Mouse (Mus musculus) C2C12 (cell line): Measurements from ENCODE around the gene B230104I21Rik.

Source experiments
- CEBPB ChIP-seq: IDR thresholded peaks from one replicate; pipeline ENCODE4 v1.6.1; 2011; ENCODE audit warnings: low read depth, mild to moderate bottlenecking, control low read depth, moderate library complexity
- CTCF ChIP-seq: IDR thresholded peaks from one replicate; pipeline ENCODE4 v1.5.1; 2011; ENCODE audit not compliant: control insufficient read depth, insufficient read depth, insufficient read length
- FOSL1 ChIP-seq: IDR thresholded peaks from one replicate; pipeline ENCODE4 v1.8.0; 2011; ENCODE audit warnings: mild to moderate bottlenecking, low read length; ENCODE audit not compliant: poor library complexity, insufficient read depth, severe bottlenecking
- MAX ChIP-seq: IDR thresholded peaks from one replicate; pipeline ENCODE4 v1.6.1; 2011; ENCODE audit warnings: mild to moderate bottlenecking, control low read depth
- MYOD1 ChIP-seq: IDR thresholded peaks from one replicate; pipeline ENCODE4 v1.6.1; 2011; ENCODE audit warnings: low read depth; ENCODE audit not compliant: control insufficient read depth, insufficient read length
- USF1 ChIP-seq: IDR thresholded peaks from one replicate; pipeline ENCODE4 v1.6.1; 2011; ENCODE audit warnings: low read depth, mild to moderate bottlenecking, control low read depth, moderate library complexity

- TF ChIP-seq CTCF (no peak), USF1 (no peak), CEBPB (no peak), MAX (no peak), MYOD1 (no peak), FOSL1 (no peak)
Measured at GRCm38 (mm10) chr4:154360441-154360840, 24.5 kb downstream of the B230104I21Rik start.
